Mouse (Mus musculus) embryonic facial prominence, embryonic 10.5 days (tissue): ENCODE measurements around the gene Klhl31. TPM values are rescaled to one million over a fixed set of nuclear protein-coding genes. Genes with fewer than 3 reads are reported as not detected.

ENCODE experiments used
- polyA plus RNA-seq: library from polyadenylated mRNA; unstranded; fragments of >200 nt; fragmentation: Nextera tagmentation; extraction: Ambion mirVana; gene quantifications from 2 replicates; pipeline ENCODE4 v1.2.1, GENCODE M21; 2016

Klhl31 gene
- polyA plus RNA-seq, 1 experiment from 2014 or later, result 0.35 TPM

Other genes starting within 250 kb of the Klhl31 start
- 8.4 and 8.7 TPM in 2 replicates for gene Lrrc1, start 91.6 kb upstream of the Klhl31 start, polyA plus RNA-seq
- 14.5 and 17.5 TPM in 2 replicates for gene Gclc, start 118.0 kb downstream of the Klhl31 start, polyA plus RNA-seq